Mouse (Mus musculus) myocyte (in vitro differentiated cells): Measurements from ENCODE around the gene Ifi27l2b.

Source experiments
- MAX ChIP-seq: IDR thresholded peaks from one replicate; pipeline ENCODE4 v1.6.1; 2011; ENCODE audit warnings: low read depth, mild to moderate bottlenecking, control low read depth
- MYOD1 ChIP-seq, 3 experiments: IDR thresholded peaks; one replicate each; pipeline ENCODE4 v1.6.1; 2011; ENCODE audit warnings: control low read depth in 2 of 3, low read depth in 2 of 3, mild to moderate bottlenecking in 2 of 3, moderate library complexity in 1 of 3; ENCODE audit not compliant: insufficient read length in 2 of 3, control insufficient read depth in 1 of 3
- POLR2A ChIP-seq: IDR thresholded peaks from one replicate; pipeline ENCODE4 v1.6.1; 2011; ENCODE audit warnings: low read depth, mild to moderate bottlenecking, control low read depth, moderate library complexity; ENCODE audit not compliant: insufficient read length
- POLR2AphosphoS2 ChIP-seq: IDR thresholded peaks from one replicate; pipeline ENCODE4 v1.6.1; 2011; ENCODE audit warnings: low read depth, control low read depth; ENCODE audit not compliant: insufficient read length

GRCm38 (mm10) chr12:103503300-103503699 lies 46.3 kb upstream of the Ifi27l2b start:
- TF ChIP-seq POLR2A (no peak), MYOD1 (IDR thresholded peaks at IDR 0.05; ENCODE audit: control insufficient read depth in 1 of 3, insufficient read length in 2 of 3, low read depth in 2 of 3) (no peak), MAX (no peak), POLR2AphosphoS2 (no peak)
